Mouse (Mus musculus) lung, postnatal 0 days (tissue): ENCODE measurements around the gene Sap18b. TPM values are rescaled to one million over a fixed set of nuclear protein-coding genes. Genes with fewer than 3 reads are reported as not detected.

Experiments used
- ATAC-seq: fragments of 200-750 bp; cut with Nextera tagmentation; 2 replicates; pipeline ENCODE4 v1.8.0; 2017; ENCODE audit warnings: moderate library complexity
- DNase-seq: peaks from one replicate; pipeline ENCODE4 v3.0.0-alpha.2; 2016; ENCODE audit warnings: low spot score
- H3K27ac ChIP-seq: fragments of 300-500 bp; sonication (generic); 2 replicates; pipeline ENCODE4 v1.5.1; 2014; ENCODE audit warnings: antibody characterized with exemption, mild to moderate bottlenecking, low read length, mixed read lengths
- H3K27me3 ChIP-seq: fragments of 300-500 bp; sonication (generic); replicated peaks from 2 replicates; pipeline ENCODE4 v1.6.1; 2014; ENCODE audit warnings: low read length, mixed read lengths; ENCODE audit not compliant: insufficient read depth
- H3K36me3 ChIP-seq: fragments of 300-500 bp; sonication (generic); 2 replicates; pipeline ENCODE4 v1.6.1; 2014; ENCODE audit warnings: low read length, mixed read lengths; ENCODE audit not compliant: insufficient read depth
- H3K4me1 ChIP-seq: fragments of 300-500 bp; sonication (generic); 2 replicates; pipeline ENCODE4 v1.6.1; 2014; ENCODE audit warnings: antibody characterized with exemption, low read depth, low read length, mixed read lengths; ENCODE audit not compliant: insufficient read depth
- H3K4me2 ChIP-seq: fragments of 300-500 bp; sonication (generic); replicated peaks from 2 replicates; pipeline ENCODE4 v1.6.1; 2014; ENCODE audit warnings: low read depth, mild to moderate bottlenecking, low read length, moderate library complexity, mixed read lengths
- H3K4me3 ChIP-seq: fragments of 300-500 bp; sonication (generic); 2 replicates; pipeline ENCODE4 v1.5.1; 2014; ENCODE audit warnings: low read depth, low read length
- H3K9ac ChIP-seq: fragments of 300-500 bp; sonication (generic); replicated peaks from 2 replicates; pipeline ENCODE4 v1.6.1; 2014; ENCODE audit warnings: low read depth, mild to moderate bottlenecking
- H3K9me3 ChIP-seq: fragments of 300-500 bp; sonication (generic); 2 replicates; pipeline ENCODE4 v1.6.1; 2016; ENCODE audit warnings: low read length, mixed read lengths
- CTCF ChIP-seq: IDR thresholded peaks from 2 replicates; pipeline ENCODE4 v1.5.1; 2016; ENCODE audit warnings: antibody characterized with exemption, mild to moderate bottlenecking
- EP300 ChIP-seq: IDR thresholded peaks from 2 replicates; pipeline ENCODE4 v1.6.1; 2016; ENCODE audit warnings: antibody characterized with exemption, mild to moderate bottlenecking, control low read depth
- WGBS: fragments of 180-500 bp; shearing (Covaris S2); extraction: QIAGEN DNeasy Blood & Tissue Kit; methylation state at CpG from one replicate; pipeline ENCODE4 v1.1.7; 2014; 5-methylcytosine and 5-hydroxymethylcytosine counted together
- polyA plus RNA-seq: library from polyadenylated mRNA; unstranded; fragments of >200 nt; fragmentation: Nextera tagmentation; extraction: Ambion mirVana; gene quantifications from 2 replicates; pipeline ENCODE4 v1.2.1, GENCODE M21; 2015

Gene Sap18b
- polyA plus RNA-seq, 1 experiment from 2014 or later = 283 TPM

- no peak overlapping the region for H3K4me3 ChIP-seq
- DNase-seq (no peak), ATAC-seq (no peak)
- no peaks in the 10 kb centered on the region for H3K27me3 ChIP-seq
- TF ChIP-seq CTCF = no peak
- no peak for TF ChIP-seq EP300
- H3K27ac ChIP-seq = no peak overlapping the region
- WGBS = 88% methylated on average over 6 of the region's 6 CpGs
- H3K36me3 ChIP-seq = no peaks in the 10 kb centered on the region
- H3K4me1 ChIP-seq = no peaks in the 10 kb centered on the region
- no peak overlapping the region for H3K9ac ChIP-seq
- no peaks in the 10 kb centered on the region for H3K9me3 ChIP-seq
- H3K4me2 ChIP-seq = no peak overlapping the region
Measured at GRCm38 (mm10) chr8:95799117-95799516, 26.0 kb upstream of the Sap18b start.

GRCm38 (mm10) chr8:95799891-95800290 lies 25.3 kb upstream of the Sap18b start:
- WGBS = 100% methylated on average over 1 of the region's 1 CpGs
- H3K9me3 ChIP-seq = no peaks in the 10 kb centered on the region
- no peaks in the 10 kb centered on the region for H3K36me3 ChIP-seq
- no peak overlapping the region for H3K4me2 ChIP-seq
- TF ChIP-seq EP300 (no peak), CTCF (no peak)
- no peak for ATAC-seq
- no peak overlapping the region for H3K9ac ChIP-seq
- no peak overlapping the region for H3K4me3 ChIP-seq
- H3K27me3 ChIP-seq = no peaks in the 10 kb centered on the region
- H3K4me1 ChIP-seq = peaks cover 1% of the 10 kb centered on the region; the same call in 1 of the 2 replicates
- no peak overlapping the region for H3K27ac ChIP-seq
- DNase-seq = no peak

- DNase-seq (no peak), ATAC-seq (no peak)
- no peaks in the 10 kb centered on the region for H3K9me3 ChIP-seq
- H3K9ac ChIP-seq = no peak overlapping the region
- H3K4me2 ChIP-seq = no peak overlapping the region
- no peak overlapping the region for H3K27ac ChIP-seq
- H3K4me1 ChIP-seq = peaks cover 5% of the 10 kb centered on the region; the same call in 1 of the 2 replicates
- no peaks in the 10 kb centered on the region for H3K36me3 ChIP-seq
- WGBS = 78% methylated on average over 3 of the region's 3 CpGs
- no peak overlapping the region for H3K4me3 ChIP-seq
- H3K27me3 ChIP-seq = no peaks in the 10 kb centered on the region
- TF ChIP-seq EP300 (no peak), CTCF (no peak)
Measured at GRCm38 (mm10) chr8:95800353-95800752, 24.8 kb upstream of the Sap18b start.

- Histone ChIP-seq H3K4me1 (peaks cover 8% of the 10 kb centered on the region; the same call in 1 of the 2 replicates), H3K9ac (no peak overlapping the region), H3K36me3 (no peaks in the 10 kb centered on the region), H3K9me3 (no peaks in the 10 kb centered on the region), H3K4me3 (no peak overlapping the region), H3K4me2 (no peak overlapping the region), H3K27ac (no peak overlapping the region), H3K27me3 (no peaks in the 10 kb centered on the region)
- 92% methylated on average over 1 of the region's 1 CpGs for WGBS
- no peak for TF ChIP-seq EP300
- no peak for TF ChIP-seq CTCF
- no peak for ATAC-seq
- no peak for DNase-seq
Measured at GRCm38 (mm10) chr8:95801476-95802064, 23.6 kb upstream of the Sap18b start.

- Histone ChIP-seq H3K9me3 (no peaks in the 10 kb centered on the region), H3K9ac (no peak overlapping the region), H3K4me2 (no peak overlapping the region), H3K4me3 (no peak overlapping the region), H3K27me3 (no peaks in the 10 kb centered on the region), H3K36me3 (no peaks in the 10 kb centered on the region), H3K27ac (no peak overlapping the region), H3K4me1 (peaks cover 8% of the 10 kb centered on the region; the same call in 1 of the 2 replicates)
- TF ChIP-seq EP300 = no peak
- no peak for TF ChIP-seq CTCF
- ATAC-seq = no peak
- WGBS = 81% methylated on average over 8 of the region's 8 CpGs
- DNase-seq = no peak
Measured at GRCm38 (mm10) chr8:95802231-95802630, 22.9 kb upstream of the Sap18b start.

DNA sequence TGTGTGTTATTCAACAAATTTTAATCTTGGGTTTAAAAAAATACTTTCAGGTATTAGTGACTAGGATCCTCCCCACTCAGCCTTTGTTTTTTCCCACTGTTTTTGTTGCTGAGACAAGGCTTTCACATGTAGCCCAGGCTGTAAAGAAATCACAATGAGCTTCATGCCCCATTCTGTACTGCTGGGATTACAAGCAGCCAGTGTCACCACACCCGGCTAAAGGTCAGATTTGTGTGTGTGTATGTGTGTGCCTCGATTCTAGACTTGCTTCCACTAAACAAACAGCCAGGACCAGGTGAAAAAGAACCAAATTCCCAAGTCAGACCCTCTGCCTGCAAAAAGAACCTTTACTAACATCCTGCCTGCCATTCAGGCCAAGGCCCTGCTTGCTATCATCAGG lies 19.7 kb upstream of the Sap18b start:
- H3K4me2 ChIP-seq = peak overlapping the region; percentile 90; the same call in 1 of the 2 replicates
- ATAC-seq = no peak

More for the DNA sequence above, 19.7 kb upstream of the Sap18b start:
- Histone ChIP-seq H3K27ac (no peak overlapping the region), H3K4me3 (no peak overlapping the region), H3K9ac (no peak overlapping the region), H3K4me1 (peaks cover 8% of the 10 kb centered on the region; the same call in 1 of the 2 replicates), H3K9me3 (no peaks in the 10 kb centered on the region), H3K36me3 (no peaks in the 10 kb centered on the region), H3K27me3 (no peaks in the 10 kb centered on the region)
- 39% methylated on average over 2 of the region's 2 CpGs for WGBS
- TF ChIP-seq EP300 (no peak), CTCF (no peak)
- DNase-seq = no peak
